Mouse (Mus musculus) heart, embryonic 12.5 days (tissue): Measurements from ENCODE around the gene Bco2. TPM values are rescaled to one million over a fixed set of nuclear protein-coding genes. Genes with fewer than 3 reads are reported as not detected.

ENCODE experiments used
- ATAC-seq: fragments of 200-750 bp; cut with Nextera tagmentation; 2 replicates; pipeline ENCODE4 v1.8.0; 2017; ENCODE audit warnings: moderate TSS enrichment, moderate library complexity; ENCODE audit not compliant: insufficient number of reproducible peaks, low FRiP score
- H3K27ac ChIP-seq: fragments of 300-500 bp; sonication (generic); 2 replicates; pipeline ENCODE4 v1.5.1; 2016; ENCODE audit warnings: mild to moderate bottlenecking, moderate library complexity; ENCODE audit not compliant: poor library complexity, severe bottlenecking
- H3K27me3 ChIP-seq: fragments of 300-500 bp; sonication (generic); replicated peaks from 2 replicates; pipeline ENCODE4 v1.6.1; 2016; ENCODE audit warnings: mild to moderate bottlenecking, moderate library complexity
- H3K36me3 ChIP-seq: fragments of 300-500 bp; sonication (generic); 2 replicates; pipeline ENCODE4 v1.6.1; 2016; ENCODE audit warnings: mild to moderate bottlenecking, moderate library complexity
- H3K4me1 ChIP-seq: fragments of 300-500 bp; sonication (generic); replicated peaks from 2 replicates; pipeline ENCODE4 v1.6.1; 2016; ENCODE audit warnings: mild to moderate bottlenecking
- H3K4me2 ChIP-seq: fragments of 300-500 bp; sonication (generic); 2 replicates; pipeline ENCODE4 v1.6.1; 2016; ENCODE audit warnings: mild to moderate bottlenecking, moderate library complexity
- H3K4me3 ChIP-seq: fragments of 300-500 bp; sonication (generic); 2 replicates; pipeline ENCODE4 v1.5.1; 2016; ENCODE audit warnings: mild to moderate bottlenecking
- H3K9ac ChIP-seq: fragments of 300-500 bp; sonication (generic); 2 replicates; pipeline ENCODE4 v1.6.1; 2016; ENCODE audit warnings: mild to moderate bottlenecking, moderate library complexity
- H3K9me3 ChIP-seq: fragments of 300-500 bp; sonication (generic); replicated peaks from 2 replicates; pipeline ENCODE4 v1.6.1; 2016; ENCODE audit warnings: mild to moderate bottlenecking, moderate library complexity
- WGBS: fragments of 180-500 bp; shearing (Covaris S2); methylation state at CpG from one replicate; pipeline ENCODE4 v1.1.7; 2016; 5-methylcytosine and 5-hydroxymethylcytosine counted together
- polyA plus RNA-seq: library from polyadenylated mRNA; unstranded; fragments of >200 nt; fragmentation: Nextera tagmentation; extraction: Ambion mirVana; gene quantifications from 2 replicates; pipeline ENCODE4 v1.2.1, GENCODE M21; 2016

Gene Bco2
- polyA plus RNA-seq, 1 experiment from 2014 or later, result 0.08 TPM

DNA sequence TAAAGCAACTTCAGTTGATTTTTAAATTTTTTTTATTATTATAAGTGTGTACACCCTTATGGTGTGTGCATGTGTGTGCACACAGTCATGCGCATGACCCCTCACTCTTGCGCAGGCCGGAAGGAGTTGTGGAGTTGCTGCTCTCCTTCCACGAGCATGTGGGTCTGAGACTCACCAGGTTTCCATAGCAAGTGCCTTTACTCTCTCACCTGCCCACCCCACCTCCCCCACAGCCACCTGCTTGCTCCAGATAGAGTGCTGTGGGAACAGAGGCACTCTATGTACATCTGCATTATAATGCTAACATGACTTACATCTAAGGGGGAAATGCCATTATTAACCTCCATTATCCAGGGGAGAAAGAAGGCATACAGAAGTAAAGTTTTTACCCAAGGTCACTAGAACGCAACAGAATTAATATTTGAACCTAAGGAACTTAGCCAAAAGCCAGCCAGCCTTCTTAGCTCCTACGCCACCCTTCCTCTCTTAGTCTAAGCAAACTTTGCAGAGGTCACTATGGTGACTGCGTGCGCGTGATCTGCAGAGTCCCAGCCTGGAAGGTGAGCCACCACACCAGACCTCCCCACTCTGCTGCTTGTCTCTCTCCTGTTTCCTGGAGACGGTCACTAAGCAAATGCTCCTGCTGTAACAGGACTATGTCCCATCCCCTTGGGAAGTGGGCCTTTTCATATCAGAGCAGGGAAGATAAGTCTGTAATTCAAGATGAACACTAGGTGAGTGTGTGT lies 59.4 kb downstream of the Bco2 start:
- Histone ChIP-seq H3K27me3 (no peaks in the 10 kb centered on the region; the same call in 1 of the 2 replicates), H3K27ac (no peak overlapping the region), H3K36me3 (no peaks in the 10 kb centered on the region), H3K4me1 (peaks cover 31% of the 10 kb centered on the region), H3K9me3 (no peaks in the 10 kb centered on the region), H3K4me3 (no peak overlapping the region), H3K9ac (no peak overlapping the region), H3K4me2 (peak overlapping the region; percentile 24)
- WGBS, result 54% methylated on average over 10 of the region's 10 CpGs
- peak; percentile 49; the same call in 1 of the 2 replicates for ATAC-seq

DNA sequence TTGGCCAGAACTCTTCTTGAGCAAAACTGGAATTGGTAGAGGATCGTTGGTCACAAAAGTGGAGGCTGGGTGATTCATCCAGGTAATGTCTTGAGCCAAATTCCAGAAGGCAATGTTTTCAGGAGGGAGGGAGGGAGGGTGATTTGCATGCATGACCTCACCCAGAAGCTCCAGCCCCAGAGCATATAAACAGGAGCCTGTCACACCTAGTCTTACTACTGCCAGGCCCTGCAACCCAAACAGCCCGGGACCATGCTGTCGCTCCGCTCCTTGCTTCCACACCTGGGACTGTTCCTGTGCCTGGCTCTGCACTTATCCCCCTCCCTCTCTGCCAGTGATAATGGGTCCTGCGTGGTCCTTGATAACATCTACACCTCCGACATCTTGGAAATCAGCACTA lies 60.7 kb downstream of the Bco2 start, which contains the start of gene Plet1:
Gene Plet1, plus strand, starts transcription at position 215 of the 400 bp plus-strand sequence.
- H3K27me3 ChIP-seq, result no peaks in the 10 kb centered on the region; the same call in 1 of the 2 replicates
- H3K27ac ChIP-seq, result no peak within 1 kb of the TSS
- no peak for ATAC-seq
- peaks cover 27% of the 10 kb centered on the region for H3K4me1 ChIP-seq
- no peak within 1 kb of the TSS for H3K4me2 ChIP-seq
- 74% methylated on average over 6 of the region's 6 CpGs for WGBS
- no peaks in the 10 kb centered on the region for H3K36me3 ChIP-seq
- no peak within 1 kb of the TSS for H3K9ac ChIP-seq
- no peaks in the 10 kb centered on the region for H3K9me3 ChIP-seq
- H3K4me3 ChIP-seq, result no peak within 1 kb of the TSS

DNA sequence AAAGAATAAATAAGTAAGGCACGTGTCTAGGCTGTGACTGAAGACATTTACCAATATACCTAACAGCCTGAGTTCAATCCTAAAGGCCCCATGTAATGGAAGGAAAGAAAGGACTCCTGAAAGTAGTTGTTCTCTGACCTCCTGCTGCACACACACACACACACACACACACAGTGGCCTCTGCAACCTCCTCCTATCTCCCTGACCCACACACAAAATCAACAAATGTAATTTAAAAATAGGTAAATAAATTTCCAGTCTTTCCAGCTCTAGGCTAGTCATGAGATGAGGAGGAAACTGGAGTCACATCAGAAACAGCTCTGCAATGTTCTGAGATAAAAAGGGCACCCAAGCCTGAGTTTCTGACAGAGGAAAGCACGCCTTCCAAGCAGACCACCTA lies 61.2 kb downstream of the Bco2 start:
- WGBS, result 63% methylated on average over 2 of the region's 2 CpGs
- H3K27ac ChIP-seq, result no peak overlapping the region
- H3K36me3 ChIP-seq, result no peaks in the 10 kb centered on the region
- H3K9me3 ChIP-seq, result no peaks in the 10 kb centered on the region
- no peak overlapping the region for H3K9ac ChIP-seq
- H3K4me2 ChIP-seq, result no peak overlapping the region
- peaks cover 29% of the 10 kb centered on the region for H3K4me1 ChIP-seq
- no peak for ATAC-seq
- no peak overlapping the region for H3K4me3 ChIP-seq
- no peaks in the 10 kb centered on the region; the same call in 1 of the 2 replicates for H3K27me3 ChIP-seq

DNA sequence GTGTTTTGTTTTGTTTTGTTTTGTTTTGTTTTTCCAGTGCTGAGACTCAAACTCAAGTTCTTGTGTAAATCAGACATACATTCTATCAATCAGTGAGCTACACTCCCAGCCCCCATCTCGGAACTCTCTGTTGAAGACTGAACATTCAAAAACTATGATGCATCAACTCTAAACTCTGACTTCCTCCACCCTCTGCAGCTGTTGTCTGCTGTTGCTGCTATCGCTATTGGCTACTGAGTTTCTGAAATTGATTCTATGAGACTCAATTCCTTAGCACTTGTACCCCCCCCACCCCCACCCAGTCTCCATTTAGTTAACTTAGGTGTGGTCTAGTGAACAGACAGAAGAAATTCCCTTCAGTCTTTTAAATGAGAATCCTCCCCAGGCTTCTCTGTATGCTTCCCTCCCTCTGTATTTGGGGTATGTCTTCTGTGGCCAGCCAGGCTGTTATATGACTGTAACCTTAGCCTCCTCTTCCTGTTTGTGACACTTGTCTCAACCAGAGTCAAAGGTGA lies 63.4 kb downstream of the Bco2 start:
- no peak for ATAC-seq
- H3K36me3 ChIP-seq, result no peaks in the 10 kb centered on the region
- no peak overlapping the region for H3K9ac ChIP-seq
- H3K4me1 ChIP-seq, result peaks cover 20% of the 10 kb centered on the region
- H3K9me3 ChIP-seq, result no peaks in the 10 kb centered on the region
- H3K27me3 ChIP-seq, result no peaks in the 10 kb centered on the region
- WGBS, result 80% methylated on average over 2 of the region's 2 CpGs
- no peak overlapping the region for H3K4me3 ChIP-seq
- H3K27ac ChIP-seq, result no peak overlapping the region
- no peak overlapping the region for H3K4me2 ChIP-seq

DNA sequence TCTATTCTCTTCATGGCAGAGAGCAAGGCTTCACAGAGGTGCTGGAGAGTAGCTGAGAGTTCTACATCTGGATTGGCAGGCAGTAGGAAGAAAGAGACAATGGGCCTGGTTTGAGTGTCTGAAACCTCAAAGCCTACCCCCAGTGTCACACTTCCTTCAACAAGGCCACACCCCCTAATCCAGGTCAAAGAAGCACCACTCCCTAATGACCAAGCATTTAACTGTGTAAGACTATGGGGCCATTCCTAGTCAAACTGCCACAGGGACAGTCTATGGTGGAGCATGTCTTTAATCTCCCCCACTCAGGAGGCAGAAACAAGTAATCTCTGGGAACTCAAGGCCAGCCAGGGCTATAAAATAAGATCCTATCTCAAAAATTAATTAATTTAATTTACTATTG lies 64.1 kb downstream of the Bco2 start:
- Histone ChIP-seq H3K4me3 (no peak overlapping the region), H3K36me3 (no peaks in the 10 kb centered on the region), H3K9ac (no peak overlapping the region), H3K4me1 (peaks cover 13% of the 10 kb centered on the region), H3K27ac (no peak overlapping the region), H3K4me2 (no peak overlapping the region), H3K27me3 (no peaks in the 10 kb centered on the region), H3K9me3 (no peaks in the 10 kb centered on the region)
- ATAC-seq, result no peak

DNA sequence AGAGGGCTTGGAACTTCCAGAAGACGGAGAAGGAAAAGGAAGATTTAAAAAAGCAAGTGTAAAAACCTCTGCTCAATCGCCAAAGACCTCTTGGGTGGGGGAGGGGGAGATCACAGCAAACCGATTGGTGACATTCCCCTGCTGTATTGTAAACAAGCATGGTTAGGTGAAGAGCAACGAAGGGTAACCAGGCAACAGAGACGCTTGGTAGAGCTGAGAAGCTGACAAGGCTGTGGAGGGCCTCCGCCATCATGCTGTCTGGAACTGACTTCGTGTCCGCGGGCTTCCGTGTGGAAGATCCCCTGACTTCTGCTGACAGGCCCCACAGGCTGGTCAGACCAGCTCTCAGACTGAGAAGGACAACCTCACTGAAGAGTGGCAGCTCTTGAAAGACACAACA lies 69.5 kb downstream of the Bco2 start:
- H3K4me3 ChIP-seq, result peak overlapping the region; percentile 10
- H3K36me3 ChIP-seq, result no peaks in the 10 kb centered on the region
- no peak overlapping the region for H3K27ac ChIP-seq
- 0 out of 2 replicates have a peak overlapping the region, but pooled peaks have one; percentile 1 for H3K9ac ChIP-seq
- peak overlapping the region; percentile 58 for H3K4me2 ChIP-seq
- no peak for ATAC-seq
- no peaks in the 10 kb centered on the region for H3K9me3 ChIP-seq
- WGBS, result 7% methylated on average over 10 of the region's 10 CpGs
- H3K4me1 ChIP-seq, result peaks cover 8% of the 10 kb centered on the region; the same call in 1 of the 2 replicates
- H3K27me3 ChIP-seq, result no peaks in the 10 kb centered on the region

Other genes starting within 250 kb of the Bco2 start
- 150 and 157 TPM in 2 replicates for gene Rpl10-ps3, start 210.2 kb downstream of the Bco2 start, polyA plus RNA-seq
- gene Plet1, start 60.7 kb downstream of the Bco2 start, polyA plus RNA-seq, result 0.44 and 0.46 TPM in 2 replicates
- gene Pts, start 26.5 kb downstream of the Bco2 start, polyA plus RNA-seq, result 82.2 and 84.1 TPM in 2 replicates
- 3.9 and 4.0 TPM in 2 replicates for gene Il18, start 354 bp downstream of the Bco2 start, polyA plus RNA-seq
- 0.22 TPM in 1 of 2 replicates, not detected in the other for gene Tex12, start 6.1 kb upstream of the Bco2 start, polyA plus RNA-seq
- 570 and 575 TPM in 2 replicates for gene Sdhd, start 48.6 kb upstream of the Bco2 start, polyA plus RNA-seq
- gene Timm8b, start 48.7 kb upstream of the Bco2 start, polyA plus RNA-seq, result 290 and 305 TPM in 2 replicates
- gene Pih1d2, start 62.1 kb upstream of the Bco2 start, polyA plus RNA-seq, result 2.5 and 3.0 TPM in 2 replicates
- gene Nkapd1, start 62.3 kb upstream of the Bco2 start, polyA plus RNA-seq, result 20.4 and 21.0 TPM in 2 replicates
- gene Dlat, start 104.6 kb upstream of the Bco2 start, polyA plus RNA-seq, result 138 and 147 TPM in 2 replicates
- gene Dixdc1, start 184.3 kb upstream of the Bco2 start, polyA plus RNA-seq, result 9.2 and 10.8 TPM in 2 replicates
- 9.5 and 13.2 TPM in 2 replicates for gene 2310030G06Rik, start 191.4 kb upstream of the Bco2 start, polyA plus RNA-seq
- 1,032 and 1,048 TPM in 2 replicates for gene Cryab, start 196.1 kb upstream of the Bco2 start, polyA plus RNA-seq
- gene Hspb2, start 197.2 kb upstream of the Bco2 start, polyA plus RNA-seq, result 284 and 285 TPM in 2 replicates
- 8.0 and 10.3 TPM in 2 replicates for gene Fdxacb1, start 213.1 kb upstream of the Bco2 start, polyA plus RNA-seq
- 38.6 TPM in 2 replicates for gene Alg9, start 219.8 kb upstream of the Bco2 start, polyA plus RNA-seq
- 19.9 and 20.7 TPM in 2 replicates for gene 1110032A03Rik, start 220.3 kb upstream of the Bco2 start, polyA plus RNA-seq